Mouse (Mus musculus): Measurements from ENCODE around the gene Pcgf1.

Gene Pcgf1

DNA sequence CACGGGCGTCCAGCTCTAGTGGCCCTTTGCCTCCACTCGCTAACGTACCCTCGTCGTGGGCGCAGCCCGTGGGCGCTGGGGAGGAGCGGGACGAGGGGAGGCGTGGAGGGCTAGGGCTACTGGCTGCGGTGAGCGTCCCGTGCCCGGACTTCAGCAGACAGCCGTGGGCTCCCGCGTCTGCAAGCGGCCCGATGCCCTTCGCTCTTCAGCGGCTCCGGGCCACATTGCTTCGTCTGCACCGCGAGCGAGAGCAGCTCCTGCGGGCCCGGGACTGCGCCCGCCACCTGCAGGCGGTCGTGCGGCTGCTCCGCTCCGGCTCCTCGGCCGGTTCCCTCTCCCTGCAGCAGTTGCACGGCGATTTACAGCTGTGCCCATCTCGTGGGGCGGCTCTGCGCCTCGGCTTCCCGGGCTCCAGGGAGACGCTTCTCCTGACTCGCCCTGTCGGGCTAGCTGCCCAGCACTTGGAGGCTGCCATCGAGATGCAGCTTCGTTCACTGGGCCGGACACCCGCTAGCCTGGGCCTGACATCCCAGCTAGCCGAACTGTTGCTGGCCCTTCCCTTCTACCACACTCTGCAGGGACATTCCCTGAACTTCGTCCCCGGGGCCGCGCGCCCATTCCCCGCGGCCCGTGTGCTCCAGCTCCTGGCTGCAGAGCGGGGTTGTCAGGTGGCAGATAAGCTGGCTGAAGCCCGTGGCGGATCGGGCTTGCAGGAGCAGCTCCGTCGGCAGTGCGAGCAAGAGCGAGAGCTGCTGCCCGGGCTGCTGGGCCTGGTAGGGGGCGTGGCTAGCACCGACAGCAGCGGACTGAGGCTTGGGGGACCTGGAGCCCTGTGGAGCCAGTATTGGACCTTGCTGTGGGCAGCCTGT lies 24.3 kb downstream of the Pcgf1 start:
- DNase-seq (ENCODE audit: low spot score in 2 of 2): peak; percentile 27 to 63

DNA sequence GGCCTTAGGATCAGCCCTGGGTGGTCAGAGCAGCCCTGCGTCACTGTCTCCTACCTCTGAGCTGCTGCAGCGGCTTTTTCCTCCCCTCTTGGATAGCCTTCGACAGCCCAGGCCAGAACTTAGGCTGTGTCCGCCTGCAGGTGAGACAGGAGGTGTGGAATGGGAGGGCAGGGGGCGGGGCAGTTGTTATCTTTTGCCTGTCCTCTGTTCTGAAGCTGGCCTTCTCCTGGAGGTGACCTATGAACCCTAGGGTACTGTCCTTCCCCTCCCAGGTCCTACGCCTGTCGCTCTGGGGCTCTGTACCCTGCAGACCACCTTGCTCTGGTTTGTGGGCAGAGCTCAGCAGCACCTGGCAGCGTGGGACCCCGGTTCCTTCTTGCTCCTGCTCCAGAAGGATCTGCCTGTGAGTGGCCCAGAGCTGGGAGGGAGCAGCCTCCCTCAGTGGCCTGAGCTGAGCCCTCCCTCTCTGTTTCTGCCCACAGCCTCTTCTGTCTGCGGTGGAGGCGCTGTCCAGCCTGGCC lies 25.5 kb downstream of the Pcgf1 start:
- no peak for DNase-seq (ENCODE audit: low spot score in 2 of 2)

DNA sequence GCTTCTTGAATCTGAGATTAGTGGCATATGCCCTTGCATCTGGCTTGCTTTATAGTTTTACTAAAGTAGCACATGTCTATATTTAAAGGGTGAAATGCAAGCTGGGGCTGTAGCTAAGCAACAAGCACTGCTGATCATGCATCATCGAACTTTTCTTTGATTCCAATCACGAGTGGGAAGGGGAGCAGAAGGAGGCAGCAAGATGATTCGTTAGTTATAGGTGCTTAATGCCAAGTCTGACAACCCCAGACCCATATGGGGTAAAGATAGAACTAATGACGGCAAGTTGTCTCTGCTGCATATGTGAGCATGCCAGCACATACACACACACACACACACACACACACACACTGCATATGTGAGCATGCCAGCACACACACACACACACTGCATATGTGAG lies 26.5 kb downstream of the Pcgf1 start:
- no peak for DNase-seq (ENCODE audit: low spot score in 2 of 2)

DNA sequence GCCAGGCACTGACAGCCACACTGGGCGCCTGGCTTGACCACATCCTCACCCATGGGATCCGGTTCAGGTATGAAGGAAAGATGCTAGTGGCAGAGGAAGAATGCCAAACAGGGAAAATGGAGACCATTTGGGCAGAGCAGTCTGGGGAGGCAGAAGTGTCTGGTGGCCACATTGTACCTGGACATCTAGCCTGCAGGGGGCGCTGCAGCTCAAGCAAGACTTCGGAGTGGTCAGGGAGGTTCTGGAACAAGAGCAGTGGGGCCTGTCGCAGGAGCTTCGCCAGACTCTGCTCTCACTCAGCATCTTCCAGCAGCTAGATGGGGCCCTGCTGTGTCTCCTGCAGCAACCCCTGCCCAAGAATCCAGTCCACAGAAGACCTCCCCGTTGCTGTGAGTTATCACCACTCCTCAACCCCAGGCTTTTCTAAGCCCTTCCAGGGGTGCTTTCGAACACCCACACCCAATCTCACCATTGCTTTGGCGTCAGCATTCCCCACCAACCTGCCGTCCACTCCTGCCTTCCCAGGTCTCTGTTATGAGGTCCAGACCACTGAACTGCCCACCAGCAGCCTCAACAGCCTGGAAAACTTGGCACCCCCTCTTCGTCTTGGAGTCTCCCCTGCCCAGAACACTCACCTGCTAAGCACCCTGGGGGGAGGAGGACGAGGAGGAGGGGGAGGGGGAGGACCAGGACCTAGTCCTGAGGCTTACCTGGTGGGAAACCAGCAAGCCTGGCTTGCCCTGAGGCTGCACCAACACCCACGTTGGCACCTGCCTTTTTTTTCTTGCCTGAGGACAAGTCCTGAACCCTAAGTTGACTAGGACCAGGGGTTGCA lies 30.1 kb downstream of the Pcgf1 start:
- DNase-seq (ENCODE audit: low spot score in 2 of 2): peak; percentile 73 to 83

DNA sequence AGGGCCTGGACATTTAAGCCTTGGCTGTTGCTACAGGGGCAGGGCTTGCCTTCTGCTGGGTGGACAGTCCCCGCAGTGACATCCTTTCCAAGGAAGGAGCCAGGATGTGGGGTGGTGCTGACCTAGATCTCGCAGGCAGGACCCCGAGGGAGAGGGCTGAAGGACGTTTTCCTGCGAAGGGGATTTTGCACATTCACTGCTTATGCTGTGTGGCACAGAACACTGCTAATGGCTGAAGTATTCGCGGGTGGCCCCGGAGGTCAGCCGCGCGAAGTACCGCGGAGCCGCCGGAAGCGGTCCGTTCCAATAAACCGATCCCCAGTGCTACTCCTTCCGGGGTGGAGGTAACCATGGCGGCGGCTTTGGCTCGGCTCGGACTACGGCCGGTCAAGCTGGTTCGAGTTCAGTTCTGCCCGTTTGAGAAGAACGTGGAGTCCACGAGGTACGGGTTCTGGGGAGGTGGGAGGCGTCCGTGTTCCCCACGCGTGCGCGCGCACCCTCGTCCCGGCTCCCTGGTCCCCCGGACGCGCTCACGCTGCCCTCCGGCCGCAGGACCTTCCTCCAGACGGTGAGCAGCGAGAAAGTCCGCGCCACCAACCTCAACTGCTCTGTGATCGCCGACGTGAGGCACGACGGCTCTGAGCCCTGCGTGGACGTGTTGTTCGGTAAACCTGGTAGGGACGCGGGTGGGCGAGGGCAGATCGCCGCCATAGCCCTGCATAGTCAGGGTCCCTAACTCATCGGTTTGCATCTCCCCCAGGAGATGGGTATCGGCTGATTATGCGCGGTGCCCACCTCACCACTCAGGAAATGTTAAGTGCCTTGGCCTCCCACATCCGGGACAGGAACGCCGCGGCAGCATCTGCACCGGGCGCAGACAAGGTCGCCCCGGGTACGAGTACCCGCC lies 31.3 kb downstream of the Pcgf1 start, which contains the start of gene Mrpl53:
Gene Mrpl53, plus strand, starts transcription at position 279 of the 907 bp plus-strand sequence.
- DNase-seq (ENCODE audit: low spot score in 2 of 2): peak; percentile 75 to 84

DNA sequence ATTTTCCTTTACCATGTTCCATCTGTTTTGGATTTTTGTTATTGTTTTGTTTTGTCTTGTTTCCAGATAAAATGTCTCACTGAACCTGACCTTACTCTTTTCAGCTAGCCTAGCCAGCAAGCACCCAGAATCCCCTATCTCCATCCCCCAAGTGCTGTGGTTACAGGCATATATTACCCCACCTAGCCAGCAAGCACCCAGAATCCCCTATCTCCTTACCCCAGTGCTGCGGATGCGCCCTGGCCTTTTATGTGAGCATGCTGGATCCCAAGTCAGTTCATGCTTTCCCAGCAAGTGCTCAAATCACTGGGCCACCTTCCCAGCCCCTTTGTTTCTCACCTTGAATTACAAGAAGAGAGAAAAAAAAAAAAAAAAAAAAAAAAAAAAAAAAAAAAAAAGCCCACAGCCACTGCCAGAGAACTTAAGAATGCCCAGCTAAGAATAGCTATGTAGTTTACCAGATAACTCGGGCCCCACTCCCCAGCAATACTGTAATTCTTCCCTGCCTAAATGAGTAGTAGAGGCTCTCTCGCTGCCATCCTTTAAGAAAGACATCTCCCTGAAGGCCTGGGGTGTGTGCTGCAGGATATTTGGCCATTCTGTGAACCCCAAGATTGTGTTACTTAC lies 34.0 kb downstream of the Pcgf1 start:
- DNase-seq (ENCODE audit: low spot score in 2 of 2): no peak

DNA sequence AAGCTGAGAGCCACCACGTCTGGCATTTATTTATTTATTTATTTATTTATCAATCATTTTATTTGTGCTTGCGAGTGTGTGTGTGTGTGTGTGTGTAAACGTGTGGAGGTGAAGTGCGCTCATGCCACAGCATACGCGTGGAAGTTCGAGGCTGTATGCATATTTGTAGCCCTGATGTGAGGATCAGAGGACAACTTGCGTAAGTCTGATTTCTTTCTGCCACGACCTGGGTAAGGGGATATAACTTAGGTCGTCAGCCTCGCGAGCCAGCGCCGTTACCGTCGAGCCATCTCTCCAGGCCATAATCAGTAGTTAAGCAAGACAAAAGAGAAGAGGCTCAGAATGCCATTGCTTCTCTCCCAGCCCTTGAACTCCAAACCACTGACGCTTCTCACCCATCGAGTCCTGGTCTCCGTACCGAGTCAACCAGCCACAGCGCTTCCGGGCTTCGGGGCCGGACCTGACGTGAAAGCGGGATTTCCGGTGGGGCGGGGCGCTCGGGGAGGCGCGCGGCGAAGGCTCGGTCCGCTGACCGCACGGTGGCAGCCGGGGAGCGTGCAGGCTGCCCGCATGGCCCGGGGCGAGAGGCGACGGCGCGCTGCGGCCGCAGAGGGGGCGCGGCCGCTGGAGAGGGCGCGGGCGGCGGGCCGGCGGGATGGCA lies 37.5 kb downstream of the Pcgf1 start, which contains the start of gene Mogs:
Gene Mogs, plus strand, starts transcription at position 486 of the 661 bp plus-strand sequence.
- peak; percentile 89 to 91 for DNase-seq (ENCODE audit: low spot score in 2 of 2)

DNA sequence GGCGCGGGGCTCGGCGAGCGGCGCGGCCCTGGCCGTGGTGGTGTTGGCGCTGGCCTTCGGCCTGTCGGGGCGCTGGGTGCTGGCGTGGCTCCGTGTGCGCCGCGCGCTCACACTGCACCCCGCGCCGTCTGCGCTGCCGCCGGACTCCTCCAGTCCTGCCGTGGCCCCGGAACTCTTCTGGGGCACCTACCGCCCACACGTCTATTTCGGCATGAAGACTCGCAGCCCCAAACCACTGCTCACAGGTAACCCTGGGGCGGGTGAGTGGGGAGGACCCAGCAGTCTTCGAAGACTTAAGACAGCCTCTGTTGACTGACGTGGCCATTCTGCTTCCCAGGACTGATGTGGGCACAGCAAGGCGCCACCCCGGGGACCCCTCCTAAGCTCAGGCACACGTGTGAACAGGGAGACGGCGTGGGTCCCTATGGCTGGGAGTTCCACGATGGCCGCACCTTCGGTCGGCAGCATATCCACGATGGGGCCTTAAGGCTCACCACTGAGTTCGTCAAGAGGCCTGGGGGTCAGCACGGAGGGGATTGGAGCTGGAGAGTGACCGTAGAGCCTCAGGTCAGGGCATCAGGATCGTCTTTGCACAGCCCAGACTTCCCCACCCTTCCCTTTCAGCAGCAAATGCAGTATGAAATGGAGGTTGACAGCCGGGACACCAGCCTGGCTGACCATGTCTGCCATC lies 38.2 kb downstream of the Pcgf1 start:
- DNase-seq (ENCODE audit: low spot score in 2 of 2): no peak

DNA sequence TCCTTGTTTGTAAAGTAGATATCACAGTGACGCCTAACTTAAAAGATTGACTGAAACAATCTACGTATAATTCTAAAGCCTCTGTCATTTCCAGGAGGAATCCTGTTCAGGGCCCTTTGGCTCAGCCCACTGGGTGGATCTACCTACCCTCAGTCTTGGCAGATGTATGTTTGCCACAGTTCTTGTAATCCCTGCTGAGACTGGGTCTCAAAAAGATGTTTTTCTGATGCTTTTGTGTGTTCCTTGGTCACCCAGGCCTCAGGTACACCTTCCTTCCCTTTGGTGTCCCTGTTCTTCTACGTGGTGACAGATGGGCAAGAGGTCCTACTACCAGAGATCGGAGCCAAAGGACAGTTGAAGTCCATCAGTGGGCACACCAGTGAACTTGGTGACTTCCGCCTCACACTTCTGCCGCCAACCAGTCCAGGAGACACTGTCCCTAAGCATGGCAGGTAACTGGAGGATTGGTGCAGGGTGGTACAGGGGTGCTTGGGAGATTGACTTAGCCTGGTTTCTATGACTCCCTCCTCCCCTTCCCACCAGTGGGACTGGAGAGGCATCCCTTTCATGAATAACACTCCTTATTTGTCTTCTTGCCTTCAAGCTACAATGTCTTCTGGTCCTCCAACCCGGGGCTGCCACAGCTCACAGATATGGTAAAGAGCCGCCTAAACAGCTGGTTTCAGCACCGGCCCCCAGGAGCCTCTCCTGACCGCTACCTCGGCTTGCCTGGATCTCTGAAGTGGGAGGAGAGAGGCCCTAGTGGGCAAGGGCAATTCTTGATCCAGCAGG lies 38.9 kb downstream of the Pcgf1 start:
- no peak for DNase-seq (ENCODE audit: low spot score in 2 of 2)

DNA sequence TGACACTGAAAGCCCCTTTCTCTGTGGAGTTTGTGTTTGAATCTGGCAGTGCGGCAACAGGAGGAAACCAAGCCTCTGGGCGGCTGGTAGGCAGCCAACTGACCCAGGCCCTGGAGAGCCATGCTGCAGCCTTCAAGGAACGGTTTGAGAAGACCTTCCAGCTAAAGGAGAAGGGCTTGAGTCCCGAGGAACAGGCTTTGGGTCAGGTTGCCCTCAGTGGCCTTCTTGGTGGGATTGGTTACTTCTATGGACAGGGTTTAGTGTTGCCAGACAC lies 39.4 kb downstream of the Pcgf1 start:
- no peak for DNase-seq (ENCODE audit: low spot score in 2 of 2)

DNA sequence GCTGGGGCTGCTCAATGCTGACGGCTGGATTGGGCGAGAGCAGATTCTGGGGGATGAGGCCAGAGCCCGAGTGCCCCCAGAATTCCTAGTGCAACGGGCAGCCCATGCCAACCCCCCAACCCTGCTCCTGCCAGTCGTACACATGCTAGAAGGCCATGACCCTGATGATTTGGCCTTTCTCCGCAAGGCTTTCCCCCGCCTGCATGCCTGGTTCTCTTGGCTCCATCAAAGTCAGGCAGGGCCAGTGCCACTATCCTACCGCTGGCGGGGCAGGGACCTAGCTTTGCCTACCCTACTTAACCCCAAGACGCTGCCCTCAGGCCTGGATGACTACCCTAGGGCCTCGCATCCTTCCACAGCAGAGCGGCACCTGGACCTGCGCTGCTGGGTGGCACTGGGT lies 39.9 kb downstream of the Pcgf1 start:
- no peak for DNase-seq (ENCODE audit: low spot score in 2 of 2)

DNA sequence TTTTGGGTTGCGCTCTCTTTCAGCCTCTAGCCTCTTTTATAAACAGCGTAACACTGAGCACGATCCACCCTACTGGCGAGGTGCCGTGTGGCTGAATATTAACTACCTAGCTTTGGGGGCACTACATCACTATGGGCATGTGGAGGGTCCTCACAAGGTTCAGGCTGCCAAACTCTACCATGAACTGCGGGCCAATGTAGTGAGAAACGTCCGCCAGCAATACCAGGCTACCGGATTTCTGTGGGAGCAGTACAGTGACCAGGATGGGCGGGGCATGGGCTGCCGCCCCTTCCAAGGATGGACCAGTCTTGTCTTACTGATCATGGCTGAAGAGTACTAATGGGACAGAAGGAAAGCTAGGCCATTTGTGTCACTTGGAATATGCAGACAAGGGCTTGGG lies 40.7 kb downstream of the Pcgf1 start:
- DNase-seq (ENCODE audit: low spot score in 2 of 2): no peak

DNA sequence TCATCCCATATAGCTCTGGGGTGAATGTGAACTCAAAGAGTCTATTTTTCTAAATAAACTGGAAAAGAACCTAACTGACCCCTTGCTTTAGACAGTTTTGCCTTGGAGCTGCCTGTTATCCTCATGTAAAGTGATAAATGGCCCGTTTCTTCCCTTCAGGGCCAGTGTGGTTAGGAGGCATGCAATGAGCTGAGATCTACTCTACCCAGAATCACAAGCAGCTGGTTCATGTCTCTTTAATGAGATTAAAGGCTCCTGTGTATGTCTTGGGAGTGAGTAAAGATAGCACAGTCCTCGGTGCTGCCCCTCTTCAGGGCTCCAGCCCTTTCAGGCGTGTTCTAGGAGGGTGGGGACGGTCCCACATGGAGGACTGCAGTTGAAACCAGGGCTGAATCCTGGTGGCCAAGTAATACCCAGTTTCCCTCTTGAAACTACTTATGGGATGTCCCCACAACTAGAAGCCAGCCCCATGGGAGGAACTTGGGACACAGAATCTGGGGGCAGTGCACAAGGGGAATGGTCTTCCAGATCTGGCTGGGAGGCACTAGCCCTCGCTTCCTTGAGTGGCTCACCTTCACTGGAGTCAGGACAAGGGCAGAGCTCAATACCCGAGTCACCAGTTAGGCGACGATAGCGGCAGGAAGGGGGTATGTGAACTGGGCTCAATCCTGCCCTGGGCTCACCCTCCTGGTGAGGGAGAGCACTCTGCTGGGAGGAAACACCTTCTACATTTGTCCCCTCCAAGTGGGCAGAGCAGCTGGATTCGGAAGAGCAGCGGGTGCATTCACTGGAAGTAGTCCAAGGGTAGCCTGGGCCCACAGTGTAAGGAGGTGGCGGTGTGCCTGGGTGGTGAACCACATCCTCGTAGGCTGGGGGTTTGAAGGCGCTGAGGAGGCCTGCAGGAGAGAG lies 41.4 kb downstream of the Pcgf1 start:
- no peak for DNase-seq (ENCODE audit: low spot score in 2 of 2)

DNA sequence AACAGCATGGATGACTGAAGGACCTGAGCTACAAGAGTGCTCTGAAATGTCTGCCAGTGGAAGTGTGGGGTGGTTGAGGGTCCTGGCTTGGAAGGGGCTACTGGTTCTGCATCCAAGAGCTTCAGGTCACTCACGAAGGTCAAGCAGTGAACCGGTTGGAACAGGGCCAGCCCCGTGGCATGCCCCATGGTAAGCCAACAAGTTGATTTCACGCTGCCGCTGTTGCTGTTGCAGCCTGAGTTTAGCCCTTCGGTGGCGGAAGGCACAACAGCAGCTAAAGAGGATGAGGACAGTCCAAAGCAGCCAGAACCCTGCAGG lies 42.0 kb downstream of the Pcgf1 start:
- DNase-seq (ENCODE audit: low spot score in 2 of 2): no peak

DNA sequence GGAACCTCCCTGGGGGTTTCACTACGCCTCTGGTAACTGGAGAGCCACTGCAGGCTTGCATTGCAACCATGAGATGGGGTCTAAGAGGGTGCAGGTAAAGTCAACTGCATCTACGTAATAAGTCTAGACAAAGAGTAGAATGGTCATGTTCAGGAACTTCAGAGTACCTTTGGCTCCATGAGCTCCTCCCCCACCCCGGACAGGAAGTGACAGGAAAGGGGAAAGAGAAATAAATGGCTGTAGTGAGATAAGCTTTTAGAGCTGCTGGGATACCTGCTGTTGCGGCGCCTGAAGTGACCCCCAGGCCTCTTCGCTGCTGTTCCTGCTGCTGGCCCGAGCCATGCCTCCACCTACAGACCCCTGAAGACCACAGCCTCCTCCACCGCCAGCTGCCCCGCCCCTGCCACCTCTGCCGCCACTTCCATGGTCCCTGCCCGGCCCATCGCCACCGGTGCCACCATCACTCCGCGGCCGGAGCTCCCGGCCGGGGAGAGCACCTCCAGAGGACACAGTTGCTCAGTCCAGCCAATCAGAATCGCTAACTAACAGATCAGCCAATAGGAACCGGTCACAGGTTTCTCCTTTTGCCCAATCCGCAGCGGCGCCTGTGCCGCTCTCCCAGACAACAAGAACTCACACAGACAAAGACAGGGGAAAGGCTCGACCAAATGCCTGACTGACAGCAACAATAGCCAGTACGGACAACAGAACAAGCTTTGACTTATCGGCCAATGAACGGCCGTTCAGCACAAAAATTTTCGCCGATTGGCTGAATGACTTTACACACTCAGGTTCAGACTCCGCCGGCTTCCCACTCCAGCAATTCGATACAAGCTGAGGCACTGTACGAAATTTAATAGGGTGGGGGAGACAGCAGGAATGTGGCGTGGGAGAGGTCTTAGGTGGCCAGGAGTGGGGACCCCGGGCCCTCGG lies 43.5 kb downstream of the Pcgf1 start, which contains the start of gene Wbp1:
Gene Wbp1, minus strand, starts transcription at position 630 of the 933 bp plus-strand sequence.
- peak; percentile 72 to 89 for DNase-seq (ENCODE audit: low spot score in 2 of 2)

DNA sequence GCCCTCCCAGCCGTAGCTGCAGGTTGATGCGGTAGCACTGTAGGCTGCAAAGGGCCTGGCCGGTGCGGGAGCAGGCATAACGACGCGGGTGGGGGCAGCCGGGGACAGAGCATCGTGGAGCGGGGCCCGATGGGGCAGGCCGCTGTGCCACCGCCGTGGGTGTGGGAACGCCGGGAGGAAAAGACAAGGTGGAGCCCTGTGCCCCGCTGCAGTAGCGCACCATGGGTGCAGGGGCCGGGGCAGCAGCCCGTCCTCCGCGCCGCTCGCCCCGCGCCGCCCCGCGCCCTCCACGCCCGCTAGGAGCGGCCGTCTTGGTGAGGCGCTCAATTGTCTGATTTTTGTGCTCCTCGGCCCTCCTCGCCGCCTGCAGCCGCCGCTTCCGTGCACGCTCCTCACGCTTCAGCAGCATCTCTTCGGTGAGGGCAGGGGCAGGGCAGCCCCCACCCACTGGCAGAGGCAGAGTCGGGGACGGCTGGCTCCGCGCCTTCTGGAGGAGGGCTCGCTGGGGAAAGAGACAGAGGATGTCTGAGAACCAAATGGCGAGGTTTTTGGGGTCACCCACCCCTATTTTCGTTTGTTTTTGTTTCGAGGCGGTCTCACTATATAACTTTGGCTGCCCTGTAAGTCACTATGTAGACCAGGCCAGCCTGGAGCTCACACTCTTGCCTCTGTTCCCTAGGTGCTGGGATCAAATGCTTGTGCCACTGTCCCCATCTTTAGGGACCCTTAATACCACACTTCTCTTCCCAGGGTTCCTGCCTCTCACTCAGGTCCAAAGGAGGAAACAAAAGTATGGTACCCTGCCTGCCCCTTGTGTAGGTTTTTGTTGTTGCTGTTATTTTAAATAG lies 44.4 kb downstream of the Pcgf1 start:
- peak; percentile 36 to 50 for DNase-seq (ENCODE audit: low spot score in 2 of 2)
